Mouse (Mus musculus) embryo, embryonic 11 days (tissue): ENCODE results near the gene Cdhr5.

ENCODE experiments used
- DNase-seq: peaks from one replicate; pipeline ENCODE4 v3.0.0-alpha.2; 2015

Gene Cdhr5

GRCm38 (mm10) chr7:141222126-141222467, 54.5 kb downstream of the Cdhr5 start:
- no peak for DNase-seq

- peak; percentile 99 for DNase-seq
Observed at GRCm38 (mm10) chr7:141221249-141222125, 55.1 kb downstream of the Cdhr5 start.

- no peak for DNase-seq
Observed at GRCm38 (mm10) chr7:141220377-141220776, 56.2 kb downstream of the Cdhr5 start.

- no peak for DNase-seq
Observed at GRCm38 (mm10) chr7:141219558-141220099, 57.0 kb downstream of the Cdhr5 start.
